Mouse (Mus musculus) liver, adult 2 months (tissue): Measurements from ENCODE around the gene Hoxd12. TPM values are rescaled to one million over a fixed set of nuclear protein-coding genes. Genes with fewer than 3 reads are reported as not detected.

Experiments
- DNase-seq: peaks from one replicate; pipeline ENCODE4 v3.0.0-alpha.2; 2011; ENCODE audit warnings: low read depth, low spot score; ENCODE audit errors: extremely low read depth
- H3K27ac ChIP-seq: fragments of 200-500 bp; replicated peaks from 2 replicates; pipeline ENCODE4 v1.5.1; 2012; ENCODE audit warnings: low read depth, mild to moderate bottlenecking, control low read depth, inconsistent platforms, low read length; ENCODE audit not compliant: insufficient read depth
- H3K27me3 ChIP-seq: fragments of 200-500 bp; 2 replicates; pipeline ENCODE4 v1.6.1; 2012; ENCODE audit warnings: mild to moderate bottlenecking, moderate library complexity, low read length, inconsistent platforms; ENCODE audit not compliant: control insufficient read depth, insufficient read depth
- H3K36me3 ChIP-seq: fragments of 200-500 bp; 2 replicates; pipeline ENCODE4 v1.6.1; 2012; ENCODE audit warnings: low read length, inconsistent platforms; ENCODE audit not compliant: control insufficient read depth, insufficient read depth
- H3K4me1 ChIP-seq: fragments of 200-500 bp; 2 replicates; pipeline ENCODE4 v1.6.1; 2011; ENCODE audit warnings: low read length; ENCODE audit not compliant: control insufficient read depth, insufficient read depth
- H3K4me3 ChIP-seq: fragments of 200-500 bp; 2 replicates; pipeline ENCODE4 v1.5.1; 2011; ENCODE audit warnings: low read depth, mild to moderate bottlenecking, control low read depth, low read length, moderate library complexity; ENCODE audit not compliant: insufficient read depth
- H3K79me2 ChIP-seq: fragments of 200-500 bp; 2 replicates; pipeline ENCODE4 v1.6.1; 2012; ENCODE audit warnings: inconsistent platforms, mild to moderate bottlenecking, low read length, moderate library complexity; ENCODE audit not compliant: control insufficient read depth, insufficient read depth
- H3K9ac ChIP-seq: fragments of 200-500 bp; 2 replicates; pipeline ENCODE4 v1.6.1; 2012; ENCODE audit warnings: low read depth, mild to moderate bottlenecking, control low read depth, inconsistent platforms, low read length
- CTCF ChIP-seq: fragments of 200-500 bp; IDR thresholded peaks from 2 replicates; pipeline ENCODE4 v1.5.1; 2011; ENCODE audit warnings: low read depth, low read length, control low read depth
- POLR2A ChIP-seq: fragments of 200-500 bp; IDR thresholded peaks from 2 replicates; pipeline ENCODE4 v1.6.1; 2011; ENCODE audit warnings: low read length, control low read depth; ENCODE audit not compliant: insufficient read depth; ENCODE audit errors: extremely low read depth
- WGBS: fragments of 180-500 bp; shearing (Covaris S2); methylation state at CpG from one replicate; pipeline ENCODE4 v1.1.7; 2018; 5-methylcytosine and 5-hydroxymethylcytosine counted together
- polyA plus RNA-seq: library from polyadenylated mRNA; depleted of rRNA; stranded (reverse); fragments of >200 nt; gene quantifications from 2 replicates; pipeline ENCODE4 v1.2.3, GENCODE M21; 2012
- total RNA-seq: library from RNA; depleted of rRNA; stranded (reverse); fragments of >200 nt; gene quantifications from 2 replicates; pipeline ENCODE4 v1.2.3, GENCODE M21; 2014

Gene Hoxd12
- total and polyA plus RNA-seq, 2 experiments = not detected

DNA sequence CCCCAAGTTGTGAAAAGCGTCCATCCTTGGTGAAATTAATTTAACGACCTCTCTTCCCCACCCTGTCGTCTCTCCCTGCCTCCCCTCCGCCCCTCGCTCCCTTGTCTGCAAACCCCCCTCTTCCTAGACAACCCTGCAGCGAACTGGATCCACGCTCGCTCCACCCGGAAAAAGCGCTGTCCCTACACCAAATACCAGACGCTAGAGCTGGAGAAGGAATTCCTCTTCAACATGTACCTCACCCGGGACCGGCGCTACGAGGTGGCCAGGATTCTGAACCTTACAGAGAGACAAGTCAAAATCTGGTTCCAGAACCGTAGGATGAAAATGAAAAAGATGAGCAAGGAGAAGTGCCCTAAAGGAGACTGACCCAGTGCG, 24.2 kb downstream of the Hoxd12 start:
- no peak overlapping the region for H3K4me3 ChIP-seq
- WGBS = 6% methylated on average over 17 of the region's 17 CpGs
- H3K27me3 ChIP-seq = peaks cover 39% of the 10 kb centered on the region
- no peak for DNase-seq
- TF ChIP-seq POLR2A = no peak
- no peak for TF ChIP-seq CTCF
- no peaks in the 10 kb centered on the region for H3K36me3 ChIP-seq
- H3K27ac ChIP-seq = no peak overlapping the region
- H3K4me1 ChIP-seq = 0 out of 2 replicates have a peak, but pooled peaks cover 1% of the 10 kb centered on the region
- H3K9ac ChIP-seq = no peak overlapping the region
- H3K79me2 ChIP-seq = no peaks in the 10 kb centered on the region

- 12% methylated on average over 23 of the region's 23 CpGs for WGBS
- no peak for DNase-seq
- Histone ChIP-seq H3K27me3 (peaks cover 46% of the 10 kb centered on the region), H3K36me3 (no peaks in the 10 kb centered on the region), H3K9ac (no peak overlapping the region), H3K4me3 (no peak overlapping the region), H3K79me2 (no peaks in the 10 kb centered on the region), H3K27ac (no peak overlapping the region), H3K4me1 (0 out of 2 replicates have a peak, but pooled peaks cover 1% of the 10 kb centered on the region)
- no peak for TF ChIP-seq POLR2A
- TF ChIP-seq CTCF = no peak
Measured at GRCm38 (mm10) chr2:74699664-74700545, 25.1 kb downstream of the Hoxd12 start.

- H3K4me1 ChIP-seq = 0 out of 2 replicates have a peak, but pooled peaks cover 1% of the 10 kb centered on the region
- H3K79me2 ChIP-seq = no peaks in the 10 kb centered on the region
- H3K36me3 ChIP-seq = no peaks in the 10 kb centered on the region
- TF ChIP-seq POLR2A (no peak), CTCF (no peak)
- no peak for DNase-seq
- WGBS = 13% methylated on average over 22 of the region's 22 CpGs
- H3K9ac ChIP-seq = no peak overlapping the region
- H3K27me3 ChIP-seq = peaks cover 53% of the 10 kb centered on the region
- no peak overlapping the region for H3K27ac ChIP-seq
- no peak overlapping the region for H3K4me3 ChIP-seq
Measured at GRCm38 (mm10) chr2:74700546-74701112, 25.8 kb downstream of the Hoxd12 start.

DNA sequence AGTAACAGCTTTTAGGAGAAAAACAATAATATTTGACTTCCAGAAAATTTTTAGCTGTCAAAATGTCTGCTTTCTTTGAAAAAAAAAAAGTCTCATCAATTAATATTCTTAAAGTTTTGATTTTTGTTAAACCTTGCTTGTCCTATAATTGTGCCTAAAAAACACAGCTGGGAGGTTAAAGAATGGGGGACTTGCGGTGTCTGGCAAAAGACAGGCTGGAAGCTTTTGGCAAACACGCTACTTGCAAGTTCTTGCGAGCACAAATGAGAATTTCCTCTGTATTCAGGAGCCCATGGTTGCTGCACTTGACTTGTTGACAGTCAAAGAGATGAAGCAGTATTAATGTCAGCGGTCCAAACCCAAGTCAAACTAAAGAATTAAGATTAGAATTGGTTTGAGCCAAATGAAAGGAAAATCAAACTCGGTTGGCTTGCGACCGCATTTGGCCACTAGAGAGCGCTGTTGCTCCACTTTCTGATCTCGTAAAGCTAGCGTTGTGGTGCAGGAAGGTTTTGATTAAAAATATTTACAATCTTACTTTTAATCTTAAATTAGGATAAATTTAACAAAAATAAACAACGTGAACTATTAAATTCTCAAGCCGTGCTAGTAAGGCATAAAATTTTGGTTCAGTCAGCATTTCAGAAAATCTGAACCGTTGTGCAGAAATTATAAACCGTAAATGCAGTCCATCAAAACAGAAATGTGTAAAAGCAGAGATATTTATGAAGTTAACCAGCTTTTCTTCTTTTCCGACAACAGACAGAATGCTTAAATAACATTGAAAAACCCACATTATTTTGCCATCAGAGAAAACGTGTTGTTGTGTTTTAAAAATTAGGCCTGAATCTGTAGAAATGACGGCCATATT, 27.4 kb downstream of the Hoxd12 start:
- 0 out of 2 replicates have a peak, but pooled peaks cover 1% of the 10 kb centered on the region for H3K4me1 ChIP-seq
- H3K36me3 ChIP-seq = no peaks in the 10 kb centered on the region
- H3K27me3 ChIP-seq = peaks cover 50% of the 10 kb centered on the region
- H3K27ac ChIP-seq = no peak overlapping the region
- H3K4me3 ChIP-seq = no peak overlapping the region
- H3K9ac ChIP-seq = no peak overlapping the region
- no peaks in the 10 kb centered on the region for H3K79me2 ChIP-seq
- peak; percentile 48 for DNase-seq
- TF ChIP-seq CTCF (peak; percentile 76; the same call in 1 of the 2 replicates), POLR2A (no peak)
- 16% methylated on average over 17 of the region's 17 CpGs for WGBS

DNA sequence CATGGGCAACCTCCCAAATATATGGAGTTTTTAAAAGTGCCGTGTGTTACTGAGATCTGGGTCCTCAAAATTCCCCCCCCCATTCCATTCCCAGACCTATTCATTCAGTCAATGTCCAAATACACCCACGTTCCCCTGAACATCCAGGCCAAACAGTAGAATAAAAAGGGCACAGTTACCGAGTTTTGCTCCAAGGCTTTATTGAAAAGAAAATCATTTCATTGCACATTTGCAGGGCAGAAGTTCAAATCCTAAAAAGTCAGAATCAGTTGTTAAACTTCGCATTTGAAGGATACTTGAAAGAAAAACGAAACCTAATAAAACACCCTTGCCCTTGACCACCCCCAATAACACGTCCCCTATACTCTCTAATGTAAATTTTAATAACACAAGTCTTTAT, 28.0 kb downstream of the Hoxd12 start:
- no peaks in the 10 kb centered on the region for H3K79me2 ChIP-seq
- peaks cover 51% of the 10 kb centered on the region for H3K27me3 ChIP-seq
- H3K4me3 ChIP-seq = no peak overlapping the region
- H3K4me1 ChIP-seq = 0 out of 2 replicates have a peak, but pooled peaks cover 1% of the 10 kb centered on the region
- 30% methylated on average over 6 of the region's 6 CpGs for WGBS
- no peak overlapping the region for H3K9ac ChIP-seq
- TF ChIP-seq CTCF (no peak), POLR2A (no peak)
- no peaks in the 10 kb centered on the region for H3K36me3 ChIP-seq
- no peak overlapping the region for H3K27ac ChIP-seq
- DNase-seq = no peak
